Mouse (Mus musculus) intestine, postnatal 0 days (tissue): ENCODE data around the gene Cyb561. TPM values are rescaled to one million over a fixed set of nuclear protein-coding genes. Genes with fewer than 3 reads are reported as not detected.

Source experiments
- ATAC-seq: fragments of 200-750 bp; cut with Nextera tagmentation; 2 replicates; pipeline ENCODE4 v1.8.0; 2017; ENCODE audit warnings: mild to moderate bottlenecking, moderate TSS enrichment, moderate library complexity
- H3K27ac ChIP-seq: fragments of 300-500 bp; sonication (generic); 2 replicates; pipeline ENCODE4 v1.5.1; 2014; ENCODE audit warnings: mild to moderate bottlenecking, low read depth, low read length, moderate library complexity
- H3K27me3 ChIP-seq: fragments of 300-500 bp; sonication (generic); replicated peaks from 2 replicates; pipeline ENCODE4 v1.6.1; 2014; ENCODE audit warnings: low read length, mixed read lengths; ENCODE audit not compliant: control insufficient read depth, insufficient read depth
- H3K36me3 ChIP-seq: fragments of 300-500 bp; sonication (generic); 2 replicates; pipeline ENCODE4 v1.6.1; 2014; ENCODE audit warnings: mild to moderate bottlenecking, moderate library complexity; ENCODE audit not compliant: control insufficient read depth, insufficient read depth
- H3K4me1 ChIP-seq: fragments of 300-500 bp; sonication (generic); replicated peaks from 2 replicates; pipeline ENCODE4 v1.6.1; 2014; ENCODE audit warnings: antibody characterized with exemption, low read length, mixed read lengths; ENCODE audit not compliant: control insufficient read depth, insufficient read depth
- H3K4me2 ChIP-seq: fragments of 300-500 bp; sonication (generic); replicated peaks from 2 replicates; pipeline ENCODE4 v1.6.1; 2014; ENCODE audit warnings: low read depth, mild to moderate bottlenecking, moderate library complexity
- H3K4me3 ChIP-seq: fragments of 300-500 bp; sonication (generic); 2 replicates; pipeline ENCODE4 v1.5.1; 2014; ENCODE audit warnings: low read depth, low read length
- H3K9ac ChIP-seq: fragments of 300-500 bp; sonication (generic); 2 replicates; pipeline ENCODE4 v1.6.1; 2014; ENCODE audit warnings: mild to moderate bottlenecking, low read depth, low read length
- H3K9me3 ChIP-seq: fragments of 300-500 bp; sonication (generic); 2 replicates; pipeline ENCODE4 v1.6.1; 2016; ENCODE audit warnings: mixed run types; ENCODE audit not compliant: control insufficient read depth
- CTCF ChIP-seq: sonication (generic); IDR thresholded peaks from 2 replicates; pipeline ENCODE4 v1.5.1; 2016; ENCODE audit warnings: low read depth, mild to moderate bottlenecking, control low read depth, antibody characterized with exemption, moderate library complexity
- whole genome bisulfite sequencing: fragments of 180-500 bp; shearing (Covaris S2); extraction: QIAGEN DNeasy Blood & Tissue Kit; methylation state at CpG from one replicate; pipeline ENCODE4 v1.1.7; 2014; 5-methylcytosine and 5-hydroxymethylcytosine counted together
- polyA plus RNA-seq: library from polyadenylated mRNA; unstranded; fragments of >200 nt; fragmentation: Nextera tagmentation; extraction: Ambion mirVana; gene quantifications from 2 replicates; pipeline ENCODE4 v1.2.1, GENCODE M21; 2015

The Cyb561 gene
- polyA plus RNA-seq, 1 experiment from 2014 or later = 50.3 TPM

DNA sequence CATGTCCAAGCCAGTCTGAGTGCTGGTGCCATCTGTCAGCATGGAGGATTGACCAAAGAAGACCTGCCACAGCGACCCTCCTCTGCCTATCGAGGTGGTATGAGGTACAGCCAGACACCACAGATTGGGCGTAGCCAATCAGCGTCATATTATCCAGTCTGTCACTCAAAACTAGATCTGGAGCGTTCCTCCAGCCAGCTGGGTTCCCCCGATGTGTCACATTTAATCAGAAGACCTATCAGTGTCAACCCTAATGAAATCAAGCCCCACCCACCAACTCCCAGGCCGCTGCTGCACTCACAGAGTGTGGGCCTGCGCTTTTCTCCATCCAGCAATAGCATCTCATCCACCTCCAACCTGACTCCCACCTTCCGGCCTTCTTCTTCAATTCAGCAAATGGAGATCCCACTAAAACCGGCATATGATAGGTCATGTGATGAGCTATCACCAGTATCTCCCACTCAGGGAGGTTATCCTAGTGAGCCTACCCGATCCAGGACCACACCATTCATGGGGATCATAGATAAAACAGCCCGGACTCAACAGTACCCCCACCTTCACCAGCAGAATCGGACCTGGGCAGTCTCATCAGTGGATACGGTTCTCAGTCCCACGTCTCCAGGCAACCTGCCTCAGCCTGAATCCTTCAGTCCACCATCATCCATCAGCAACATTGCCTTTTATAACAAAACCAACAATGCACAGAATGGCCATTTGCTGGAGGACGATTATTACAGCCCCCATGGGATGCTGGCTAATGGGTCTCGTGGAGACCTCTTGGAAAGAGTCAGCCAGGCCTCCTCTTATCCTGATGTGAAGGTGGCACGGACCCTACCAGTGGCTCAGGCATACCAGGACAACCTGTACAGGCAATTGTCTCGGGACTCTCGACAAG is 30.1 kb downstream of the Cyb561 start:
- Histone ChIP-seq H3K4me1 (no peaks in the 10 kb centered on the region), H3K4me2 (no peak overlapping the region), H3K9me3 (no peaks in the 10 kb centered on the region), H3K9ac (no peak overlapping the region), H3K27ac (no peak overlapping the region), H3K4me3 (no peak overlapping the region), H3K27me3 (no peaks in the 10 kb centered on the region), H3K36me3 (peaks cover 23% of the 10 kb centered on the region)
- WGBS = 90% methylated on average over 20 of the region's 20 CpGs
- no peak for ATAC-seq
- no peak for TF ChIP-seq CTCF

DNA sequence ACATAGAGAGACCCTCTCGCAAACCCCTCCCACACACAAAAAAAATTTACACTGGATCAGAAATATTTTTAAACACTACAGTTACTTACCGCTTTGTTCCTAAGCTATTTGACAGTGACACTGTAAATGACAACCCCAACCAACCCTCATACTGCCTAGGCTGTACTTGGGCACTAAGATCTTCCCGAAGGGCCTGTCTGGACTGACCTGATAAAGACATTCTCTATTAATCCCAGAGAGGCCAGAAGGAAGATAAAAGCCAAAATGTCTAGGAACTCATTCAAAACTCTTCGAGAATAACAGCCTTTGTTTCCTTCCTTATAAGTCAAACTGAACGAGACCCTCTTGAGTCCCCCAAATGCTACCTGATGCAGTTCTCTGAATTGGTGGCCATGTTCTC is 31.9 kb downstream of the Cyb561 start:
- H3K27me3 ChIP-seq = no peaks in the 10 kb centered on the region
- no peaks in the 10 kb centered on the region for H3K4me1 ChIP-seq
- TF ChIP-seq CTCF = no peak
- H3K9me3 ChIP-seq = no peaks in the 10 kb centered on the region
- H3K4me2 ChIP-seq = no peak overlapping the region
- no peak overlapping the region for H3K4me3 ChIP-seq
- no peak overlapping the region for H3K27ac ChIP-seq
- no peak for ATAC-seq
- no peak overlapping the region for H3K9ac ChIP-seq
- peaks cover 23% of the 10 kb centered on the region for H3K36me3 ChIP-seq
- 92% methylated on average over 5 of the region's 5 CpGs for WGBS

DNA sequence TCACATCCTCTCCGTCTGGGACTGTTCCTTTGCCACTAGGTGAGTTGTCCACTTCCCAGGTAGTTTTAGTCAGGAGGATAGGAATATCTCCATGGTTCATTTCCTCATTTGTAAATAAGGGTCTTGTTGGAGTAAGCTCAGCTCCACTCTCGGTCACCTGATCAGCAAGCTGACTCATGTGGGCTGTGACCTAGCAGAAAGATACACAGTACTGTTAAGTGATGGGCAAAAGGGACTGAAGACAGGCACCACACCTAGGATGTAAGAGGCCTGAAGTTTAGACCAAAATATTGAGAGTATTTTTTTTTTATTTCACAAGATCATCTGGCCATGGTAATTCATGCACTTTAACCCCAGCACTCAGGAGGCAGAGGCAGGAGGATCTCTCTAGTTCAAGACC is 32.3 kb downstream of the Cyb561 start:
- 85% methylated on average over 2 of the region's 2 CpGs for WGBS
- no peak for TF ChIP-seq CTCF
- H3K9ac ChIP-seq = no peak overlapping the region
- no peaks in the 10 kb centered on the region for H3K4me1 ChIP-seq
- peaks cover 23% of the 10 kb centered on the region for H3K36me3 ChIP-seq
- no peak overlapping the region for H3K4me3 ChIP-seq
- H3K9me3 ChIP-seq = no peaks in the 10 kb centered on the region
- H3K4me2 ChIP-seq = no peak overlapping the region
- no peaks in the 10 kb centered on the region for H3K27me3 ChIP-seq
- ATAC-seq = no peak
- no peak overlapping the region for H3K27ac ChIP-seq

DNA sequence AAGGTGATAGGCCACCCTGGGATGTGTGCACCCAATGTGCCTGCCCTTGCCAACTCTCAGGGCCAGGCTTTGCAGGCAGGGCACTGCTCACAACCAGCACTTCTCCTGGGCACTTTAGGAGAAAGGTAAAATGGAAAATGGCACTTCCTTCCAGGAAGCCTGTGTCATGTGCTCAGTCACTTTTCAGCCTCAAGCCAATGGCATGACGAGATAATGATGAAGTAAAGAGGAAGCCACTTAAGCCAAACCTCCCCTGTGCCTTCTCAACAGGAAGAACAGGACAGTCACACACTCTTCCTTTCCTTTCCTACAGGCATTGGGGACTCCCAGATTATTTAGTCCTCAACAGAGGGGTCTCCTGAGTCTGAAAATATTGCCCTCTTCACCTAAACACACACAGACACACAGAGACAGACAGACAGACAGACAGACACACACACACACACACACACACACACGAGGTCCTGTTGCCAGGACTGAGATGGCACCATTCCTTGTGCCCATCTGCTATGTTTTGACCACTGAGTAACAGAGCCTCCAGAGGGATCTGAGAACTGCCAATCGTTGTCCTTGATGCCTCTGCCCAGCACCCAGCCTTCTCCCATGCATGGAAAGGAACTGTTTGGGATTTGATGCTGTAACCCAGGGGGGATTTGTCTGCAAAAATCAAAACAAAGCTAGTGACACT is 32.9 kb downstream of the Cyb561 start:
- Histone ChIP-seq H3K36me3 (peaks cover 23% of the 10 kb centered on the region), H3K27ac (no peak overlapping the region), H3K4me2 (no peak overlapping the region), H3K27me3 (no peaks in the 10 kb centered on the region), H3K9me3 (no peaks in the 10 kb centered on the region), H3K4me3 (no peak overlapping the region), H3K9ac (no peak overlapping the region), H3K4me1 (no peaks in the 10 kb centered on the region)
- WGBS = 77% methylated on average over 3 of the region's 3 CpGs
- no peak for TF ChIP-seq CTCF
- no peak for ATAC-seq

DNA sequence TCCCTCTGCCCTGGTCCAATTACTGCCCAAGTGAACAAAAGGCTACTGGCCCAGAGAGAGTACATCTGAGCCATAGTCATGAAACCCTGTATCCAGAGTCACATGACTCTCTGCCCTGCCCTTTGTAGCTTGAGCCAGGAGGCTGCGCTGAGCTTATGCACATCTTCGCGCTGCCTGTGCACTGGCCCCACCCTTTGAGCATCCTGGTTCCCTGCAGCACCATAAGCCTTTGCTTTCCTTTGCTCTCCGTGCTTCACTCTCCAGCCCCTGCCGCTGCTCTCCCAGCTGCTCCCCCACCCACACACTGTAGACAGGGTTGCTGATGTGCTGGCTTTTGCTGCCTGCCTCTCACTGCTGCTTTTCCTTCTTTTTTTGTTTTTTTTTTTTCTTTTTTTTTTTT is 39.6 kb downstream of the Cyb561 start:
- Histone ChIP-seq H3K4me3 (no peak overlapping the region), H3K27me3 (no peaks in the 10 kb centered on the region), H3K9me3 (no peaks in the 10 kb centered on the region), H3K9ac (no peak overlapping the region), H3K4me1 (no peaks in the 10 kb centered on the region), H3K36me3 (peaks cover 9% of the 10 kb centered on the region; the same call in 1 of the 2 replicates), H3K4me2 (no peak overlapping the region), H3K27ac (no peak overlapping the region)
- ATAC-seq = no peak
- 73% methylated on average over 5 of the region's 5 CpGs for WGBS
- no peak for TF ChIP-seq CTCF

DNA sequence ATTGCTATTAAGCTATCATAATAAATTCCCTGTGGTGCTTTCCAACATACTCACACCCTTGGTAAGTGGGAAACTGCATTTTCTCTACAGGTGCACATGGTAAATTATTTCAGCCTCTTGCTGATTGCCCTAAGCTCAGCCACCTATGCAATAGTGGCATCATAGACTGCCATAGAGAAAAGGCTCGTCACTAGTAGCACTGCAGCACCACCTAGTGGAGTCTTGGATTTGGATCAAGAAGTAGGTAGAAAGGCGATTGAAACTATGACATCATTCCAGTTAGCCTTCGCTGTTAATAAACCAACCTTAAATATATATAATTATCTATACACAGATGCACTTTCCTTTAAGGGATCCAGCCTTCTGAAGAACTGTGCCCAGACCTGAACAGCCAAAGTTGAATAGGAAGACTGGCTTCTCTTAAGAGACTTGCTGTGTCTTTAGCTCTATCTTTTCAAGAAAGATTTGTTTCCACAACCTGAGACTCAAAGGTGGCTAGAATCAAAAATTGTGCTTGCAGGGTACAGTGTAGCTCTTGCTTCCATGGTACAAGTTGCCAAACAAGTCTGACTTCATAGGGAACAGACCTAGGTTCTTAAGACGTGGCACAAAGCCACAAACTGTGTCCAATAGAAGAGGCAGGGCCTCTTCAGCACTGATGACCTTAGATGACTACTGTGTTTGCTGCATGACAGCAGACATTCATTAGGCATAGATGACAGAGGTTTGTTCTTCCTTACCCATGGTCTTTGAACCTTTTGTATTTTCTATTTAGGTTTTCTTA is 41.4 kb downstream of the Cyb561 start:
- Histone ChIP-seq H3K9ac (no peak overlapping the region), H3K4me1 (no peaks in the 10 kb centered on the region), H3K9me3 (no peaks in the 10 kb centered on the region), H3K27ac (no peak overlapping the region), H3K36me3 (peaks cover 9% of the 10 kb centered on the region; the same call in 1 of the 2 replicates), H3K4me3 (no peak overlapping the region), H3K27me3 (no peaks in the 10 kb centered on the region), H3K4me2 (no peak overlapping the region)
- ATAC-seq = 0 out of 2 replicates have a peak, but pooled peaks have one; percentile 45
- TF ChIP-seq CTCF = peak; percentile 96
- 24% methylated on average over 4 of the region's 4 CpGs for WGBS
